Mouse (Mus musculus) spleen, adult 2 months (tissue): ENCODE results near the gene Hmg20b. TPM values are rescaled to one million over a fixed set of nuclear protein-coding genes. Genes with fewer than 3 reads are reported as not detected.
A peak's percentile ranks its signal among the peaks of the same experiment; 100 is the strongest.

Experiments used
- DNase-seq, 2 experiments: peaks; one replicate each; pipeline versions ENCODE4 v3.0.0 to v3.0.0-alpha.2; 2012 to 2021; ENCODE audit warnings: low spot score in 2 of 2, low read depth in 1 of 2
- H3K27ac ChIP-seq: fragments of 200-500 bp; 2 replicates; pipeline ENCODE4 v1.5.1; 2012; ENCODE audit warnings: low read length, inconsistent platforms; ENCODE audit not compliant: insufficient read depth
- H3K27me3 ChIP-seq: fragments of 200-500 bp; 2 replicates; pipeline ENCODE4 v1.6.1; 2012; ENCODE audit warnings: mild to moderate bottlenecking, moderate library complexity, low read length, inconsistent platforms; ENCODE audit not compliant: control insufficient read depth, insufficient read depth
- H3K36me3 ChIP-seq: fragments of 200-500 bp; 2 replicates; pipeline ENCODE4 v1.6.1; 2012; ENCODE audit warnings: mild to moderate bottlenecking, low read length, inconsistent platforms; ENCODE audit not compliant: control insufficient read depth, insufficient read depth
- H3K4me1 ChIP-seq: fragments of 200-500 bp; 2 replicates; pipeline ENCODE4 v1.6.1; 2011; ENCODE audit warnings: inconsistent platforms; ENCODE audit not compliant: control insufficient read depth, insufficient read depth, insufficient read length
- H3K4me3 ChIP-seq: fragments of 200-500 bp; 2 replicates; pipeline ENCODE4 v1.5.1; 2011; ENCODE audit warnings: mild to moderate bottlenecking, inconsistent platforms; ENCODE audit not compliant: insufficient read depth, insufficient read length; ENCODE audit errors: extremely low read depth
- CTCF ChIP-seq: fragments of 200-500 bp; IDR thresholded peaks from 2 replicates; pipeline ENCODE4 v1.5.1; 2011; ENCODE audit warnings: mild to moderate bottlenecking, inconsistent platforms; ENCODE audit not compliant: insufficient read depth, insufficient read length, insufficient replicate concordance; ENCODE audit errors: extremely low read depth
- POLR2A ChIP-seq: fragments of 200-500 bp; IDR thresholded peaks from 2 replicates; pipeline ENCODE4 v1.6.1; 2011; ENCODE audit warnings: low read depth, low read length, inconsistent platforms
- WGBS: fragments of 180-500 bp; shearing (Covaris S2); methylation state at CpG from one replicate; pipeline ENCODE4 v1.1.7; 2018; 5-methylcytosine and 5-hydroxymethylcytosine counted together
- polyA plus RNA-seq: library from polyadenylated mRNA; depleted of rRNA; stranded (reverse); fragments of >200 nt; gene quantifications from 2 replicates; pipeline ENCODE4 v1.2.3, GENCODE M21; 2012

Gene Hmg20b
- polyA plus RNA-seq, 1 experiment: 74.8 TPM

GRCm38 (mm10) chr10:81358841-81359240, 8.6 kb upstream of the Hmg20b start:
- H3K27me3 ChIP-seq: no peaks in the 10 kb centered on the region
- peaks cover 19% of the 10 kb centered on the region for H3K4me1 ChIP-seq
- H3K4me3 ChIP-seq: peak overlapping the region; percentile 14; the same call in 1 of the 2 replicates
- 36% methylated on average over 1 of the region's 1 CpGs for WGBS
- TF ChIP-seq POLR2A: no peak
- TF ChIP-seq CTCF: no peak
- DNase-seq: no peak
- no peaks in the 10 kb centered on the region; the same call in 1 of the 2 replicates for H3K36me3 ChIP-seq
- H3K27ac ChIP-seq: no peak overlapping the region; the same call in 1 of the 2 replicates

DNA sequence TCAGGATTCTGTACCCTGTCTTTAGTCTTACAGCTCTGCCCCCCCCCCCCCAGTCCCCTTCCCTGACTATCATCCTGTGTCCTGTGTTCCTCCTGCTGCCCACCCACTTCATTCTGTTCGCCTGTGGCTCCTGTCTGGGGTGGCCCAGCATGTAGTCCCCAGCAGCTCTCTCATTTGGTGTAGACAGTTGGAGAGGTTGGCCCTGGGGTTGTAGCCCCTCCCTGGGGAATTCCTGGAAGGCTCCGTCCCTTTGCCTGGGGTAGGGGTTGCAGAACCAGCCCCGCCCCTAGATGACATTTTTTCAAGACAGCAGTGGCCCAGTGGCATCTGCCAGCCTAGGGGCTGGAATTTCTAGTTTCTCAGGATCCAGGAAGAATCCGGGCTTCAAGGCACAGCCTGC, 7.9 kb upstream of the Hmg20b start:
- peak overlapping the region; percentile 70 for H3K4me3 ChIP-seq
- no peak overlapping the region for H3K27ac ChIP-seq
- 25% methylated on average over 4 of the region's 4 CpGs for WGBS
- TF ChIP-seq POLR2A (no peak), CTCF (no peak)
- no peak for DNase-seq
- no peaks in the 10 kb centered on the region for H3K27me3 ChIP-seq
- H3K4me1 ChIP-seq: peaks cover 19% of the 10 kb centered on the region; the same call in 1 of the 2 replicates
- H3K36me3 ChIP-seq: no peaks in the 10 kb centered on the region

DNA sequence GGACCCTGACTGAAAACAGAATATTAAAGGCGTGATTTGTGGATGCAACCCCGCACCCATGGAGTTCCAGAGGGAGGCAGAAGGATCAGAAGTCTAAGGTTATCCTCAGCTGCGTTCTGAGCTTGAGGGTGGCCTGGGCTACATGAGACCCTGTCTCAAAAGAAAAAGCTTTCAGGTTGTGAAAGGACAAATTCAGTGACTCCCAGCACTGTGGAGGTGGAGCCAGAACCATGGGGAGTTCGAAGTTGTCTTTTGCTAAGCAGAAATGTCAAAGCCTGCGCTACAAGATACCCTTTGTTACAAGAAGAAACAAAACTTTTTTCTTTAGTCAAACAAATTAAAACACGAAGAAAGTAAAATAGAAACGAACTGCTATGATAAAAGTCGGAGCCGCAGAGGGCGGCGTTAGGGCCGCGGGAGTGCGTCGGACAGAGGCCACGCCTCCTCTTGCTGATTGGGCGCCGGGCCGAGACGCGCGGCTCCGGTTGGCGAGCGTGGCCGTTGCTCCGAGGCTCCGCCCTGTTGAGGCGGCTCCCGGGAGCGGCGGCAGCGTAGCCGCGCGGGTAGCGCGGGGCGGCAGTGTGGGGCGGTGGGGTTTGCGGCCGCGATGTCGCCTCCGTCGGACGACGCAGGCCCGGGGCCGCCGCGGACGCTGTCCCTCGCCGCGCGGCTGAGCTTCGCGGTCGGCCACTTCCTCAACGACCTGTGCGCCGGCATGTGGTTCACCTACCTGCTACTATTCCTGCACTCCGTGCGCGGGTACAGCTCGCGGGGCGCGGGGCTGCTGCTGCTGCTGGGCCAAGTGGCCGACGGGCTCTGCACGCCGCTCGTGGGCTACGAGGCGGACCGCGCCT, 6.9 kb upstream of the Hmg20b start, which contains the start of gene Mfsd12:
Gene Mfsd12 (plus strand): TSS at position 501 of the 854 bp plus-strand sequence.
- 2% methylated on average over 75 of the region's 79 CpGs for WGBS
- H3K4me1 ChIP-seq: peaks cover 19% of the 10 kb centered on the region; the same call in 1 of the 2 replicates
- peak within 1 kb of the TSS; percentile 39 for H3K27ac ChIP-seq
- no peaks in the 10 kb centered on the region for H3K27me3 ChIP-seq
- TF ChIP-seq POLR2A (peak; percentile 46; the same call in 1 of the 2 replicates), CTCF (no peak)
- H3K36me3 ChIP-seq: no peaks in the 10 kb centered on the region
- DNase-seq: peak; percentile 64 to 88
- H3K4me3 ChIP-seq: peak within 1 kb of the TSS; percentile 70

GRCm38 (mm10) chr10:81356352-81356990, 6.2 kb upstream of the Hmg20b start:
- peak overlapping the region; percentile 39 for H3K27ac ChIP-seq
- DNase-seq: peak; percentile 49 to 54
- peak overlapping the region; percentile 70; the same call in 1 of the 2 replicates for H3K4me3 ChIP-seq
- H3K36me3 ChIP-seq: no peaks in the 10 kb centered on the region
- TF ChIP-seq CTCF (no peak), POLR2A (no peak)
- H3K4me1 ChIP-seq: peaks cover 19% of the 10 kb centered on the region; the same call in 1 of the 2 replicates
- H3K27me3 ChIP-seq: no peaks in the 10 kb centered on the region
- WGBS: 14% methylated on average over 12 of the region's 12 CpGs

DNA sequence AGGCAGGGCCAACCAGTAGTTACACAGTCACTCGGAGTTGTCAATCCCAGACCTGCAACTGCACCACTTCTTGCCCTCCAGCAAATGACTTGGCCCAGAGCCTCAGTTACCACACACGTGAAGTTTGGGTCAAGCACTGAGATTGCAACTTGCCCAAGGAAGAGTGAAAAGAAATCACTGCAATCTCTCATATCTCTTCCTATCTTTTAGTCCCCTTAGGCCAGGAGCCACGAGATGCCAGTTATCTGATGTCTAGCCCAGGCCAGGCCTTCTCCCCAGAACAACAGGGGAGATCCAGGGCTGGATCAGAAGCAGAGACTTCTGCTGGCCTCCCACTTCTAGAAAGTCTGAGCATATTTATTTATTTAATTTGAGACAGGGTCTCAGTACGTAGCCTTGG, 5.3 kb upstream of the Hmg20b start:
- Histone ChIP-seq H3K27ac (no peak overlapping the region), H3K27me3 (no peaks in the 10 kb centered on the region), H3K4me1 (peaks cover 19% of the 10 kb centered on the region; the same call in 1 of the 2 replicates), H3K4me3 (no peak overlapping the region), H3K36me3 (no peaks in the 10 kb centered on the region)
- WGBS: 87% methylated on average over 4 of the region's 4 CpGs
- DNase-seq: no peak
- TF ChIP-seq CTCF: no peak
- TF ChIP-seq POLR2A: no peak

DNA sequence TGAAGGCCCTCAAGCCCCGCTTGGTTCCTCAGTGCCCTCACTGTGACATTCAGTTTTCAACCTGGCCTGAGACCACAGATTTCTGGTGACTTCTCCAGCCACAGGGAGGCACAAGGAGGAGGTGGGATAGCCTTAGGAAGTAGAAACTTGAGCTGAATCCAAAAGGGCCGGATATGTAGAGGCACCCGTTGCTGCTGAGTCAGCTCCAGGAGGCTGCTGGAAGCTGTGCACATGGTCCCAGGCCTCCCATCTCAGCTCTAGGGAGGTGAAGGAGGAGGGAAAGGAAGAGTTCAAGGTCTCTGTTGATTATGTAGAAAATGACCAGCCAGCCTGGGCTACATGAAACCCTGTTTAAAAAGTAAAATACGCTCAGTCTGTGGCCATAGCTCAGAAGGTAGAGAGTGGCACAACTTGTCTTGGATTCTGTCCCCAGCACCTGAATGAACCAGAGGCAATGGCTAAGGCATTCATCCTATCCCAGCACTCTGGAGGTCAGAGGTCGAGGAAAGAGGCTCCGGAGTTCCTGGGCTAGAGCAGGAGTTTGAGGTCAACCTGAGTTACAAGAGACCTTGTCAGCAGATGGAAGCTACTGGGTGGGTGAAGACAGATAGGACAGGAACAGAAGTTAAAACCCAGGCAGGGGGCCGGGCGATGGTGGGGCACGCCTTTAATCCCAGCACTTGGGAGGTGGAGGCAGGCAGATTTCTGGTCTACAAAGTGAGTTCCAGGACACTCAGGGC, 4.6 kb upstream of the Hmg20b start:
- H3K27me3 ChIP-seq: no peaks in the 10 kb centered on the region
- no peak for TF ChIP-seq POLR2A
- no peak for TF ChIP-seq CTCF
- WGBS: 82% methylated on average over 9 of the region's 9 CpGs
- H3K27ac ChIP-seq: no peak overlapping the region
- no peak overlapping the region for H3K4me3 ChIP-seq
- no peak for DNase-seq
- peaks cover 20% of the 10 kb centered on the region; the same call in 1 of the 2 replicates for H3K4me1 ChIP-seq
- H3K36me3 ChIP-seq: no peaks in the 10 kb centered on the region
